Mouse (Mus musculus) stomach, embryonic 14.5 days (tissue): ENCODE data around the gene Sept9. TPM values are rescaled to one million over a fixed set of nuclear protein-coding genes. Genes with fewer than 3 reads are reported as not detected.

Source experiments
- ATAC-seq: fragments of 200-750 bp; cut with Nextera tagmentation; 2 replicates; pipeline ENCODE4 v1.8.0; 2017; ENCODE audit warnings: low read depth, moderate TSS enrichment; ENCODE audit not compliant: insufficient number of reproducible peaks, insufficient read depth, low FRiP score
- H3K27ac ChIP-seq: fragments of 300-500 bp; sonication (generic); 2 replicates; pipeline ENCODE4 v1.5.1; 2014; ENCODE audit warnings: mild to moderate bottlenecking, low read length, moderate library complexity, mixed read lengths
- H3K27me3 ChIP-seq: fragments of 300-500 bp; sonication (generic); 2 replicates; pipeline ENCODE4 v1.6.1; 2014; ENCODE audit warnings: low read length, control low read depth, mixed read lengths; ENCODE audit not compliant: control insufficient read depth, insufficient read depth
- H3K36me3 ChIP-seq: fragments of 300-500 bp; sonication (generic); 2 replicates; pipeline ENCODE4 v1.6.1; 2014; ENCODE audit warnings: mild to moderate bottlenecking, control low read depth, low read length, moderate library complexity, mixed read lengths; ENCODE audit not compliant: control insufficient read depth, insufficient read depth
- H3K4me1 ChIP-seq: fragments of 300-500 bp; sonication (generic); 2 replicates; pipeline ENCODE4 v1.6.1; 2014; ENCODE audit warnings: low read length, control low read depth, mixed read lengths; ENCODE audit not compliant: control insufficient read depth, insufficient read depth
- H3K4me2 ChIP-seq: fragments of 300-500 bp; sonication (generic); replicated peaks from 2 replicates; pipeline ENCODE4 v1.6.1; 2014; ENCODE audit warnings: low read depth, low read length, control low read depth
- H3K4me3 ChIP-seq: fragments of 300-500 bp; sonication (generic); 2 replicates; pipeline ENCODE4 v1.5.1; 2014; ENCODE audit warnings: low read depth, low read length, control low read depth
- H3K9ac ChIP-seq: fragments of 300-500 bp; sonication (generic); replicated peaks from 2 replicates; pipeline ENCODE4 v1.6.1; 2014; ENCODE audit warnings: low read depth, mild to moderate bottlenecking, control low read depth, low read length, moderate library complexity, mixed read lengths
- H3K9me3 ChIP-seq: fragments of 300-500 bp; sonication (generic); 2 replicates; pipeline ENCODE4 v1.6.1; 2016; ENCODE audit warnings: low read depth, low read length, control low read depth; ENCODE audit not compliant: control insufficient read depth
- WGBS: fragments of 180-500 bp; shearing (Covaris S2); extraction: QIAGEN DNeasy Blood & Tissue Kit; methylation state at CpG from one replicate; pipeline ENCODE4 v1.1.7; 2014; 5-methylcytosine and 5-hydroxymethylcytosine counted together
- polyA plus RNA-seq: library from polyadenylated mRNA; unstranded; fragments of >200 nt; fragmentation: Nextera tagmentation; extraction: Ambion mirVana; gene quantifications from 2 replicates; pipeline ENCODE4 v1.2.1, GENCODE M21; 2014

The Sept9 gene
- polyA plus RNA-seq, 1 experiment from 2014 or later = 106 TPM

GRCm38 (mm10) chr11:117332242-117333149, 133.0 kb downstream of the Sept9 start:
- Histone ChIP-seq H3K27me3 (no peaks in the 10 kb centered on the region), H3K4me1 (peaks cover 58% of the 10 kb centered on the region), H3K36me3 (no peaks in the 10 kb centered on the region), H3K27ac (peak overlapping the region; percentile 96), H3K4me3 (peak overlapping the region; percentile 54), H3K9ac (peak overlapping the region; percentile 77), H3K9me3 (no peaks in the 10 kb centered on the region), H3K4me2 (peak overlapping the region; percentile 91)
- ATAC-seq = peak; percentile 83
- 1% methylated on average over 37 of the region's 37 CpGs for WGBS

GRCm38 (mm10) chr11:117333150-117333715, 133.8 kb downstream of the Sept9 start:
- H3K4me1 ChIP-seq = peaks cover 65% of the 10 kb centered on the region
- no peak for ATAC-seq
- peak overlapping the region; percentile 77 for H3K9ac ChIP-seq
- H3K9me3 ChIP-seq = no peaks in the 10 kb centered on the region
- H3K36me3 ChIP-seq = no peaks in the 10 kb centered on the region
- WGBS = 24% methylated on average over 13 of the region's 13 CpGs
- peak overlapping the region; percentile 54 for H3K4me3 ChIP-seq
- H3K27me3 ChIP-seq = no peaks in the 10 kb centered on the region
- H3K4me2 ChIP-seq = peak overlapping the region; percentile 91
- peak overlapping the region; percentile 96 for H3K27ac ChIP-seq

GRCm38 (mm10) chr11:117334101-117334500, 134.6 kb downstream of the Sept9 start:
- peaks cover 71% of the 10 kb centered on the region for H3K4me1 ChIP-seq
- 37% methylated on average over 6 of the region's 6 CpGs for WGBS
- peak overlapping the region; percentile 91 for H3K4me2 ChIP-seq
- ATAC-seq = no peak
- H3K36me3 ChIP-seq = no peaks in the 10 kb centered on the region
- peak overlapping the region; percentile 96 for H3K27ac ChIP-seq
- no peak overlapping the region for H3K4me3 ChIP-seq
- no peak overlapping the region for H3K9ac ChIP-seq
- H3K27me3 ChIP-seq = no peaks in the 10 kb centered on the region
- no peaks in the 10 kb centered on the region for H3K9me3 ChIP-seq

GRCm38 (mm10) chr11:117335146-117335545, 135.7 kb downstream of the Sept9 start:
- 59% methylated on average over 2 of the region's 2 CpGs for WGBS
- H3K27me3 ChIP-seq = no peaks in the 10 kb centered on the region
- H3K4me1 ChIP-seq = peaks cover 74% of the 10 kb centered on the region
- H3K9ac ChIP-seq = no peak overlapping the region
- peak overlapping the region; percentile 96 for H3K27ac ChIP-seq
- H3K9me3 ChIP-seq = no peaks in the 10 kb centered on the region
- no peaks in the 10 kb centered on the region; the same call in 1 of the 2 replicates for H3K36me3 ChIP-seq
- peak overlapping the region; percentile 91 for H3K4me2 ChIP-seq
- H3K4me3 ChIP-seq = no peak overlapping the region
- ATAC-seq = no peak

- WGBS = 70% methylated on average over 7 of the region's 7 CpGs
- Histone ChIP-seq H3K27me3 (no peaks in the 10 kb centered on the region), H3K27ac (no peak overlapping the region), H3K36me3 (no peaks in the 10 kb centered on the region; the same call in 1 of the 2 replicates), H3K4me2 (no peak overlapping the region), H3K4me3 (no peak overlapping the region), H3K4me1 (peaks cover 67% of the 10 kb centered on the region), H3K9ac (no peak overlapping the region), H3K9me3 (no peaks in the 10 kb centered on the region)
- ATAC-seq = no peak
Measured at GRCm38 (mm10) chr11:117336081-117336788, 136.8 kb downstream of the Sept9 start.

GRCm38 (mm10) chr11:117337749-117338148, 138.3 kb downstream of the Sept9 start:
- H3K27me3 ChIP-seq = no peaks in the 10 kb centered on the region
- ATAC-seq = no peak
- 85% methylated on average over 9 of the region's 9 CpGs for WGBS
- H3K9me3 ChIP-seq = no peaks in the 10 kb centered on the region
- H3K27ac ChIP-seq = no peak overlapping the region
- H3K9ac ChIP-seq = no peak overlapping the region
- no peak overlapping the region for H3K4me3 ChIP-seq
- no peak overlapping the region for H3K4me2 ChIP-seq
- peaks cover 60% of the 10 kb centered on the region for H3K4me1 ChIP-seq
- H3K36me3 ChIP-seq = no peaks in the 10 kb centered on the region; the same call in 1 of the 2 replicates

GRCm38 (mm10) chr11:117338503-117338902, 139.0 kb downstream of the Sept9 start:
- H3K27ac ChIP-seq = no peak overlapping the region
- H3K4me1 ChIP-seq = peaks cover 54% of the 10 kb centered on the region
- no peak overlapping the region for H3K4me3 ChIP-seq
- ATAC-seq = peak; percentile 55
- H3K4me2 ChIP-seq = no peak overlapping the region
- WGBS = 30% methylated on average over 8 of the region's 8 CpGs
- no peaks in the 10 kb centered on the region; the same call in 1 of the 2 replicates for H3K36me3 ChIP-seq
- H3K9ac ChIP-seq = no peak overlapping the region
- no peaks in the 10 kb centered on the region for H3K27me3 ChIP-seq
- no peaks in the 10 kb centered on the region for H3K9me3 ChIP-seq

- H3K9ac ChIP-seq = no peak overlapping the region
- no peak overlapping the region for H3K4me3 ChIP-seq
- no peaks in the 10 kb centered on the region; the same call in 1 of the 2 replicates for H3K36me3 ChIP-seq
- 86% methylated on average over 3 of the region's 3 CpGs for WGBS
- no peaks in the 10 kb centered on the region for H3K27me3 ChIP-seq
- H3K9me3 ChIP-seq = no peaks in the 10 kb centered on the region
- ATAC-seq = no peak
- peaks cover 54% of the 10 kb centered on the region for H3K4me1 ChIP-seq
- H3K4me2 ChIP-seq = no peak overlapping the region
- H3K27ac ChIP-seq = no peak overlapping the region
Measured at GRCm38 (mm10) chr11:117339050-117339449, 139.6 kb downstream of the Sept9 start.
